Mouse (Mus musculus) embryo, embryonic 10.5 days (tissue): ENCODE data around the gene Sdr39u1.

Experiments used
- DNase-seq: peaks from one replicate; pipeline ENCODE4 v3.0.0-alpha.2; 2015; ENCODE audit warnings: low spot score

Gene Sdr39u1

GRCm38 (mm10) chr14:55854406-55855100, 45.5 kb downstream of the Sdr39u1 start:
- DNase-seq = peak; percentile 52

- DNase-seq = peak; percentile 88
These were observed 46.3 kb downstream of the Sdr39u1 start, which contains the start of gene Nynrin for GRCm38 (mm10) chr14:55853621-55854285. Gene Nynrin (plus strand): TSS chr14:55854010.

GRCm38 (mm10) chr14:55852646-55853551, 47.2 kb downstream of the Sdr39u1 start:
- peak; percentile 86 for DNase-seq

GRCm38 (mm10) chr14:55850885-55851284, 49.2 kb downstream of the Sdr39u1 start:
- DNase-seq = no peak
